Mouse (Mus musculus) small intestine, adult 2 months (tissue): ENCODE measurements at regions not wholly inside any gene's neighbourhood (a gene's known extent, or its start where the extent isn't known, plus 50 kb on each side); places are given as distances from the start of the nearest gene placed in this dataset.

ENCODE experiments used
- CTCF ChIP-seq: fragments of 200-500 bp; IDR thresholded peaks from 2 replicates; pipeline ENCODE4 v1.5.1; 2012; ENCODE audit warnings: low read depth, mild to moderate bottlenecking, control low read depth, inconsistent platforms, low read length, moderate library complexity, mixed read lengths; ENCODE audit not compliant: insufficient replicate concordance, insufficient read length; ENCODE audit errors: extremely low read depth
- POLR2A ChIP-seq: fragments of 200-500 bp; IDR thresholded peaks from 2 replicates; pipeline ENCODE4 v1.6.1; 2012; ENCODE audit warnings: low read depth, mild to moderate bottlenecking, control low read depth, inconsistent platforms, low read length, moderate library complexity

DNA sequence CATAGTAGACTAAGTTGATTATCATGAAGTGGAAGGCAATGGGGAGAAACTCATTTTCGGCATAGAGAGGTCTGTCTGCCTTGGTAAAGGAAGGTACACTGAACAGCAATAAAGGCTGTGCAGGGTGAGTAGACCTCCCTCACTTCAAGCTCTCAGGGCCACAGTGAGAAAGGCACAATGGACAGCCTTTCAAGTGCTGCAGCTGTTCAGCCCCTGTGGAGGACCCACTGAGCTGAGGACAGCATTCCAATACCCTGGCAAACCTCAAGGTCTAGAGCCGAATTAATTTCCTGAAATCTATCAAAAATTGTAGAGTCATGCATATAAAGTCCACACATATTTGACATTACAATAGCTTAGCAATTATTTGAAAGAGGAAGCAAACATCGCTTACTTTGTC, 69.8 kb upstream of the Mpdz start:
- TF ChIP-seq POLR2A = no peak
- no peak for TF ChIP-seq CTCF
